Comparison of ENCODE assay signal across 19 mouse cellular contexts in the genomic region with DNA sequence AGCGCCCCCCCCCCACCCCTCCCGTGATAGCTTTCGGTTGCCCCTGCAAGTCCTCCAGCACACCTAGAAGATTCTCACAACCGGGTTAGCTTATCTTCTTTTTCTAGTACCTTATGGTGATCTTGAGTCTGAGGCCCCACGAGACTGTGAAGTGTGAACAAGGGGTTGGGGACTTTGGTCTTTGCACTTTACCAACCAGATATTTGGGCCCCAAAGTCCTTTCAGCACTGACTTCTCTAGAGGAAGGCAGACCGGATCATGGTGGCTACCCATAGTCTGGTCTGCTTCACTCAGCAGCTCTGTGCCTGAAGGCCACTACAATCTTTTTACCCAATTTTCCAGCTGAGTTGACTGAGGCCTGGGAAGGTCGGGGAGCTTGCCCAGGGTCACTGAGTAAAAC.
DNase-seq lines count a peak whose midpoint lies in the region; ATAC-seq and TF ChIP-seq lines count a peak whose summit lies in the region.
"Had no signal": no experiment of that assay in that cellular context is flagged by ENCODE, and none has a peak within 500 bp of the region (broad histone marks: within the 10 kb centered on the region; RNA-seq: fewer than 3 reads in every experiment).

No protein-coding gene starts in this region.

- H3K9me3 ChIP-seq in forebrain, embryonic 13.5 days (replicated peaks) = no peaks in the 10 kb centered on the region
- H3K9me3 ChIP-seq in forebrain, embryonic 12.5 days = no peaks in the 10 kb centered on the region
- no peaks in the 10 kb centered on the region for H3K9me3 ChIP-seq in hindbrain, embryonic 12.5 days (replicated peaks)
- H3K9me3 ChIP-seq in hindbrain, postnatal 0 days (ENCODE audit: low read length) = no peaks in the 10 kb centered on the region
- H3K9me3 ChIP-seq in intestine, embryonic 15.5 days = no peaks in the 10 kb centered on the region
- H3K9me3 ChIP-seq in neural tube, embryonic 13.5 days = no peaks in the 10 kb centered on the region
- H3K9me3 ChIP-seq: embryonic facial prominence, embryonic 12.5 days had no signal

- H3K36me3 ChIP-seq in forebrain, embryonic 13.5 days (ENCODE audit: poor library complexity, severe bottlenecking) = no peaks in the 10 kb centered on the region
- no peaks in the 10 kb centered on the region for H3K36me3 ChIP-seq in forebrain, embryonic 12.5 days (replicated peaks)
- no peaks in the 10 kb centered on the region for H3K36me3 ChIP-seq in hindbrain, embryonic 12.5 days
- no peaks in the 10 kb centered on the region for H3K36me3 ChIP-seq in hindbrain, postnatal 0 days (ENCODE audit: insufficient read depth, low read length)
- no peaks in the 10 kb centered on the region for H3K36me3 ChIP-seq in intestine, embryonic 15.5 days
- no peaks in the 10 kb centered on the region for H3K36me3 ChIP-seq in neural tube, embryonic 13.5 days
- H3K36me3 ChIP-seq: embryonic facial prominence, embryonic 12.5 days had no signal

- H3K4me1 ChIP-seq in forebrain, embryonic 13.5 days = peaks cover 77% of the 10 kb centered on the region
- peaks cover 57% of the 10 kb centered on the region for H3K4me1 ChIP-seq in forebrain, embryonic 12.5 days
- H3K4me1 ChIP-seq in hindbrain, embryonic 12.5 days = peaks cover 62% of the 10 kb centered on the region
- H3K4me1 ChIP-seq in hindbrain, postnatal 0 days (ENCODE audit: insufficient read depth, low read length) = peaks cover 7% of the 10 kb centered on the region; the same call in 1 of the 2 replicates
- peaks cover 22% of the 10 kb centered on the region for H3K4me1 ChIP-seq in intestine, embryonic 15.5 days (replicated peaks)
- peaks cover 70% of the 10 kb centered on the region for H3K4me1 ChIP-seq in neural tube, embryonic 13.5 days (replicated peaks)

- ATAC-seq in forebrain, embryonic 13.5 days = no peak
- no peak for ATAC-seq in forebrain, embryonic 12.5 days (ENCODE audit: low FRiP score)
- ATAC-seq in hindbrain, embryonic 12.5 days (ENCODE audit: low FRiP score) = no peak
- no peak for ATAC-seq in hindbrain, postnatal 0 days
- peak; percentile 35 for ATAC-seq in intestine, embryonic 15.5 days
- ATAC-seq in neural tube, embryonic 13.5 days (ENCODE audit: low read depth) = no peak
- ATAC-seq in granulocyte monocyte progenitor cell, adult 5-6 weeks (replicated peaks; ENCODE audit: poor library complexity, severe bottlenecking) = no peak
- ATAC-seq: CD4-positive, CD25-positive, alpha-beta regulatory T cell, adult 4 months; Patski had no signal

- 0 out of 2 replicates have a peak overlapping the region, but pooled peaks have one; percentile 1 for H3K4me3 ChIP-seq in forebrain, embryonic 13.5 days
- no peak overlapping the region for H3K4me3 ChIP-seq in forebrain, embryonic 12.5 days (replicated peaks)
- H3K4me3 ChIP-seq in hindbrain, embryonic 12.5 days = no peak overlapping the region
- H3K4me3 ChIP-seq in hindbrain, postnatal 0 days (ENCODE audit: low read length) = no peak overlapping the region
- no peak overlapping the region for H3K4me3 ChIP-seq in intestine, embryonic 15.5 days (replicated peaks)
- H3K4me3 ChIP-seq in neural tube, embryonic 13.5 days = no peak overlapping the region
- H3K4me3 ChIP-seq: embryonic facial prominence, embryonic 12.5 days; erythroblast, embryonic 14.5 days had no signal

- peaks cover 79% of the 10 kb centered on the region for H3K27me3 ChIP-seq in forebrain, embryonic 13.5 days
- H3K27me3 ChIP-seq in forebrain, embryonic 12.5 days = peaks cover 97% of the 10 kb centered on the region
- H3K27me3 ChIP-seq in hindbrain, embryonic 12.5 days = peaks cover 88% of the 10 kb centered on the region
- peaks cover 35% of the 10 kb centered on the region for H3K27me3 ChIP-seq in hindbrain, postnatal 0 days (ENCODE audit: insufficient read depth, low read length)
- H3K27me3 ChIP-seq in intestine, embryonic 15.5 days (replicated peaks) = no peaks in the 10 kb centered on the region
- peaks cover 89% of the 10 kb centered on the region for H3K27me3 ChIP-seq in neural tube, embryonic 13.5 days

- WGBS in forebrain, embryonic 13.5 days = 41% methylated on average over 7 of the region's 7 CpGs
- WGBS in forebrain, embryonic 12.5 days = 43% methylated on average over 7 of the region's 7 CpGs
- WGBS in hindbrain, embryonic 12.5 days = 66% methylated on average over 7 of the region's 7 CpGs
- 63% methylated on average over 7 of the region's 7 CpGs for WGBS in hindbrain, postnatal 0 days
- 49% methylated on average over 7 of the region's 7 CpGs for WGBS in intestine, embryonic 15.5 days
- WGBS in neural tube, embryonic 13.5 days = 72% methylated on average over 7 of the region's 7 CpGs

- peak overlapping the region; percentile 30; the same call in 1 of the 2 replicates for H3K9ac ChIP-seq in forebrain, embryonic 13.5 days
- H3K9ac ChIP-seq in forebrain, embryonic 12.5 days = no peak overlapping the region
- H3K9ac ChIP-seq in hindbrain, embryonic 12.5 days = no peak overlapping the region
- no peak overlapping the region for H3K9ac ChIP-seq in hindbrain, postnatal 0 days (replicated peaks; ENCODE audit: low read length)
- H3K9ac ChIP-seq in intestine, embryonic 15.5 days = no peak overlapping the region
- H3K9ac ChIP-seq in neural tube, embryonic 13.5 days = no peak overlapping the region
- H3K9ac ChIP-seq: embryonic facial prominence, embryonic 12.5 days; liver, embryonic 14.5 days had no signal

- TF ChIP-seq CTCF in hindbrain, postnatal 0 days (IDR thresholded peaks at IDR 0.05; ENCODE audit: low read depth) = no peak

- H3K27ac ChIP-seq in forebrain, embryonic 13.5 days = no peak overlapping the region
- H3K27ac ChIP-seq in forebrain, embryonic 12.5 days = no peak overlapping the region
- H3K27ac ChIP-seq in hindbrain, embryonic 12.5 days = 0 out of 2 replicates have a peak overlapping the region, but pooled peaks have one; percentile 13
- no peak overlapping the region for H3K27ac ChIP-seq in hindbrain, postnatal 0 days
- peak overlapping the region; percentile 66 for H3K27ac ChIP-seq in intestine, embryonic 15.5 days
- H3K27ac ChIP-seq in neural tube, embryonic 13.5 days (replicated peaks) = no peak overlapping the region
- H3K27ac ChIP-seq: embryonic facial prominence, embryonic 12.5 days; liver, embryonic 14.5 days had no signal

- no peak for DNase-seq in hindbrain, postnatal 0 days (ENCODE audit: low spot score)
- no peak for DNase-seq in layer of hippocampus, postnatal 25 days (ENCODE audit: extremely low spot score in 1 of 2, low spot score in 1 of 2)
- DNase-seq: adrenal gland, postnatal 10 days; cerebellum, adult 9-10 months; gastrocnemius, postnatal 25 days; kidney, postnatal 14 days; thymus, postnatal 4 days had no signal

- peak overlapping the region; percentile 39 for H3K4me2 ChIP-seq in forebrain, embryonic 13.5 days
- H3K4me2 ChIP-seq in forebrain, embryonic 12.5 days = no peak overlapping the region
- H3K4me2 ChIP-seq in hindbrain, embryonic 12.5 days (replicated peaks) = no peak overlapping the region
- no peak overlapping the region for H3K4me2 ChIP-seq in hindbrain, postnatal 0 days (ENCODE audit: low read depth, low read length)
- H3K4me2 ChIP-seq in intestine, embryonic 15.5 days (replicated peaks) = no peak overlapping the region; the same call in 1 of the 2 replicates
- H3K4me2 ChIP-seq in neural tube, embryonic 13.5 days = 0 out of 2 replicates have a peak overlapping the region, but pooled peaks have one; percentile 21
- H3K4me2 ChIP-seq: embryonic facial prominence, embryonic 12.5 days; midbrain, embryonic 11.5 days had no signal

Comparison
In these comparisons a context has a peak if more than half of its experiments do, and no peak if none do; other contexts are left out.
1. H3K27ac ChIP-seq: peak in hindbrain, embryonic 12.5 days (single experiment) and intestine, embryonic 15.5 days (single experiment); none in forebrain, embryonic 13.5 days (single experiment), forebrain, embryonic 12.5 days (single experiment), hindbrain, postnatal 0 days (single experiment) and neural tube, embryonic 13.5 days (single experiment).
2. H3K4me2 ChIP-seq: peak in forebrain, embryonic 13.5 days (single experiment) and neural tube, embryonic 13.5 days (single experiment); none in forebrain, embryonic 12.5 days (single experiment), hindbrain, embryonic 12.5 days (single experiment), hindbrain, postnatal 0 days (single experiment) and intestine, embryonic 15.5 days (single experiment).